Mouse (Mus musculus) induced T-regulatory cell, adult 2 months (primary cell): ENCODE data around the gene Slc5a3.
A peak's percentile ranks its signal among the peaks of the same experiment; 100 is the strongest.

ENCODE experiments used
- DNase-seq: peaks from one replicate; pipeline ENCODE4 v3.0.0-alpha.2; 2012; ENCODE audit warnings: low read depth

The Slc5a3 gene

DNA sequence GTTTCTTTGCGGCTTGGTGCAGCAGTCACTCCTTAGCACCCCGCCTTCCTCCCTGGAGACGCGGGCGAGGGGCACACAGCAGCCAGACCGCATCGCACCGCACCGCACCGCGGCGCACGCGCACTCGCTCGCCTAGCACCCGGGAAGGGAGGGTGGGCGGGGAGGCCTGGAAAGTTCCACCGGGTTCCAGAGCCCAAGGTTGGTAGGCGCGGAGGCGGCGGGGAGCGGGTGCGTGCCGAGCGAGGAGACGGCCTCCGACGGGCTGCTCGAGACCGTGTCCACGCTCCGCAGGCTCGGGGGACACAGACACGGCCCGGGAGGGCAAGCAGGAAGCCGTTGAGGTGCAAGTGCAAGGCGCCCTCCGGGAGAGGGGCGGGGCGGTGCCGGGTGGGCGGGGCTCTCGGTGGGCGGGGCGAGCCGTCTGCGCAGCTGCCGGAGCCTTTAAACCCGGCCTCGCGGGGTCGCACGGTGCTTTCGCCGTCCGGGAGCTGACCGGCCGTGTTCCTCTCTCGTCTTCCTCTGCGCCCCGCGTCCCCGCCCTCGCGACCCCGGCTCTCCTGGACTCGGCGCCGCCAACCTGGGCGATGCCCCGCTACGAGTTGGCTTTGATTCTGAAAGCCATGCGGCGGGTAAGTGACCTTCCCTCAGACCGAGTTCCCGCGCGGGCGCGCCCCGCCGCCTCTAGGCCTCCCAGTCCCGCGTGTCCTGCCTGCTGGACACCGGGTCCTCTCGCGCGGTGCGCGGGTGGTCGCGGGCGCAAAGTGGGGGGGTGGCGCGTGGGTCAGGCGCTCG lies at the start of gene Slc5a3, which contains the start of the genes Mrps6 and Gm49711:
Slc5a3 (plus strand) TSS at position 471 of the 792 bp plus-strand sequence.
Mrps6 (plus strand) TSS at position 419 of the 792 bp plus-strand sequence.
Gm49711 (plus strand) TSS at position 465 of the 792 bp plus-strand sequence.
- peak; percentile 91 for DNase-seq

DNA sequence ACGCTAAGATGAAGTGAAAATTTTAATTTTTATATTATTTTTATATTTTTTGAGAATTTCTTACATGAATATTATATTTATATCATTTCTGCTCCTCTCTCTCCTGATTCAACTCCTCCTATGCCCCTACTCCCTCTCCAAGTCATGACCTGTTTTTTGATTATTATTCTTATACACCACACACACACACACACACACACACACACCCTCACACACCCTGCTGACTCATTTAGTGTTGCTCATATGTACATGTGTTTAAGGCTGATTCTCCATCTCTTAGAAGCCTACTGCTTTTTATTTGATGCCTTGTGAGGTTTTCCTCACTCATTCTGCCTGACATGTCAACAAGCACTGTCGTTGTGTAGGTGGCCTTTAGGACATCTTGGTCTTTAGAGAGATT lies 48.5 kb upstream of the Slc5a3 start:
- DNase-seq, result no peak

DNA sequence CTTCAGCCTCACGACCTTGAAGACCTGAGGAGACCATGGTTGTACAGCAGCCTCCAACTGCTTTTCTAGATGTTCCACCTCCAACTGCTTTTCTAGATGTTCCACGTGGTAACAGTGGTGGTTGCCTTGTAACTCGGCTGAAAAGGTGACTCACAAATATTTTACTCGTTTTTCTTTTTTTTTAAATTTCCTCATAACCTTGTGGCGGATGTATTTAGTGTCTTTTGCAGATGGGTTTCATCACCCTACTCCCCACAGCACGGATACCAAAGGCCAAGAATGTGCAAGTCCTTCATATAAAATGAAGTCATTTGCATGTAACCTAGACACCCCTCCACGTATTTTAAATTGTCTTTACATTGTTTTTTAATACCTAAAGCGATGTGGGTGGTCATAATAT lies 41.3 kb upstream of the Slc5a3 start:
- DNase-seq, result no peak

DNA sequence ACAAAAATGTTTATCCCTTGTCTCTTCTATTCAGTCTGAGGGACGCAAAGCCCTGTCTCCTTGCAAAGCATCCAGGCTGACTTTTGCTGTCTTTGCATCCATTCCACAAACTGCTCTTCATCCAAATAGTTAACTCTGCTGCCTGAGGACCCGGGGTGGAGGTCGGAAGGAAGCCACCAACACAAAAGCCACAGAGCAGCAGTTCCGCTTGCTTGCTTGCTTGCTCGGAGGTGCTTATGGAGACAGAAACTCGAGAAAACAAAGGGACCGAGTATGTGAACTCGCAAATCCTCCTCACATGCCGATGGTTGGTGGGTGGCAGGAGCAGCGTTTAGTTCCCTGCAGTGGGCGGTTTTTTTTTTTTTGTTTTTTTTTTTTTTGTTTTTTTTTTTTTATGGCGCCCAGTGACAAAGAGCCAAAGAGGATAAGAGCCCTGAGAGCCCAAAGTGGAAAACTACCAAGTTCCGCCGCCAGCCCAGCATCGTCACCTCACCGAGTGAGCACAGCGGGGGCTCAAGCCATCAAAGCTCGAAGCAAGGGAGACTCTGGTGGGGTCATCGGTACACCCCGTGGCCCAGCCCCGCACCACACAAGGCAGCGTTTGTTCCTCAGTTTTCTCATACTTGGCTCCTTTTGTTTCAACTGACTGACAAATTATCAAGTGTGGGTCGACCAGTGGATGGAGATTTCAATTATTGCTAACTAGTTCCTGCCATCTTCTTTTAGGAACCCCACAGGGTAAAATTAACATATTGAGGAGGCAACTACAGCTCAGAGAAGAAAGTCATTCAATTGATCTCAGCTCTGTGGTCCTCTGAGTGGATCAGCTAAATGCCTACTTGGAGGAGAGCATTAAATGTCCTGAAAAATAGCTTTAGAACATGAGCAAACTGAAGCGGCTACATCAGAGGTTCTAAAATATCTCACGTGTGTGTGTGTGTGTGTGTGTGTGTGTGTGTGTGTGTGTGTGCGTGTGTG lies 38.7 kb upstream of the Slc5a3 start:
- peak; percentile 64 for DNase-seq

DNA sequence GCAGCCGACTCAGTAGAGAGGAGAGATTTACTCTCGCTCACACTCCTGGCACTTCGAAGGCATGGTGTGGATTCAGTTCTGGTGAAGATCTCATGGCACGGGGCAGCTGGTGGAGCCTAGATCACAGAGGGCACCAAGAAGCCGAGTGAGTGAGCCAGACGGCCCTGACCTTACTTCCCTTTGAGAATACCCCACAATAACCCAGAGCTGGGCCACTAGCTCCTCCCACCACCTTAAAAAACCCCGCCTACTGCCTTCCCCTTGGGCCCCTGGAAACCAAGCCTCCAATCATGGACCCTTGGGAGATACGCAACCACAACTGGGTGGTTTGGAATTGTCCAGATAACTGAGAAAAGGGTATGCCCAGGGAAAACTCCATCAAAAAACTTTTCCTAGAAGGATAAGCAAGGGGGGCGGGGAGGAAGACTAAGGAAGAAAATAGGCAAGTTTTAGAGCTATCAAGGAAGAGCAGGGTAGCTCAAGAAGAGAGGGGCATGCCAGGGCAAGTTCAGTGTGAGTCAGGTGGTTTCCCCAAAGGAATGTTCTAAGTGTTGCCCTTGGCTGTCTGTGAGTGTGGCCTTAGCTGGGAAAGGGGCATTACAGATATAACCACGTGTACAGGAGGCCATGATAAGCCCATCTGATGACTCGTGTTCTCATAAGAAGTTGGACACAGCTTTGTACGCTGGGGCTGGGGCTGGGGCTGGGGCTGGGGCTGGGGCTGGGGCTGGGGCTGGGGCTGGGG lies 36.3 kb upstream of the Slc5a3 start:
- no peak for DNase-seq

DNA sequence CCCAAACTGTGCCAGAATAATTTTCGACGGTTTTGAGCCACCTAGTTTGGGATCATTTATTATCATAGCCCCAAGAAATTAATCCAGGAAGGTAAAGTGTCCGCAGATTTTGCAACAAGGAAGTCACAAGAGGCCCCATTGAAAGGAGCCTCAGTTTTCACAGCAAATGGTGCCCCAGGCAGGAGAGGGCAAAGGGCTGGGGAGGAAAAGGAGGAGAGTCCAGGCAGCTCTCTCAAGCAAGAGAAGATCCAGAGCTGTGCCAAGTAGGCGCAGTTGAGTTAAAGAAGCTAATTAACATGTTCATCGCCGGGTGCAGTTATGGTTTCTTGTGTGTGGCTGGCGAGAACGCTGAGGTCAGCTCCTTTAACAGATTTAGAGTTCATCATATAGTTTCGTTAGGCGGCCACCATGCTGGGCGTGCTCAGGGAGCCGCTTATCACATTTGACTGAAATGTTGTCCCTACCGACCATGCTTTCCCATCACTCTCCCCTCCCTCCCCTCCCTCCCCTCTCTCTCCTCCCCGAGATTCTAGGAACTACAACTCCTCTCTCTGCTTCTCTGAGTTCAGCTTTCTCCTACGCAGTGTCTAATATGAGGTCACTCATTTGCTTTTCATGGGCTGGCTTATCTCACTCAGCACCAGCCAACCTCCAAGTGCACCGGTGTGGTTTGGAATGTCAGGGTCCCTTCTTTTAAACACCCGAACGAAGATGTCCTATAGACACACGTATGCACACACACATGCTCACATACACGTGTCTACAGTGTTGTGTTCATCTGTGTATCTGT lies 35.4 kb upstream of the Slc5a3 start:
- no peak for DNase-seq

DNA sequence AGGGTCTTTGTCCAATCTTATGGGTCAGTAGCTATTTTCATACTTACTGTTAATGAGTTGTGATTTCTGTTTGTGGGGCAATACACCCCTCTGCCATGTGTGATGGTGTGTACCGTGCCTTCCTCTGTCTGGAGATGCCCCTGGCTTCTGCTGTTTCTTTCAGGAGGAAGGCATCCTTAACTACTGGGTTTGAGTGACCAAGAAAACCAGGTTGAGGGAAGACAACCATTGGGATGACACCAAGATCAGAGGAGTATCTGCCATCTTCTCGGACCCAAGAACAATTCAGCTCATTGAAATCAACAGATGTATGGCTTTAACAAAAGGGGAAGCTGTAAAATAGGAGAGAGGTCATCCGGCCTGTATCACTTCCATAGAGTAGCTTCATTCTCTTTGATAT lies 24.8 kb upstream of the Slc5a3 start:
- DNase-seq, result no peak

DNA sequence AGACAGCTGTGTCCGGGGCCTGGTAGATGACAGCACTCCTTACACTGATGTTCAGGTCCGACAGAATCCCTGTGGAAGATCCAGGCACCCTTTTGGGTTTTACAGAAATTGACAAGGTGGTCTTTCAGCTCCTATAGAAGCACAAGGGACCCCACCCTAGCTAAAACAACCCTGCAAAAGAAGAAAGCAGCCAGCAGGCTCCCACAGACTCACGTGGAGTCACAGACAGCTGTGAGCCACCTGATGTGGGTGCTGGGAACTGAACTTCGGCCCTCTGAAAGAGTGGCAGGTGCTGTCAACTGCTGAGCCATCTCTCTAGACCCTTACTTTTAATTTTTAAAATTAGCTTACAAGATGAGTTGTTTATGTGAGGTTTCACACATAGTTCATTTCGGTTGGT lies 23.4 kb upstream of the Slc5a3 start:
- no peak for DNase-seq

DNA sequence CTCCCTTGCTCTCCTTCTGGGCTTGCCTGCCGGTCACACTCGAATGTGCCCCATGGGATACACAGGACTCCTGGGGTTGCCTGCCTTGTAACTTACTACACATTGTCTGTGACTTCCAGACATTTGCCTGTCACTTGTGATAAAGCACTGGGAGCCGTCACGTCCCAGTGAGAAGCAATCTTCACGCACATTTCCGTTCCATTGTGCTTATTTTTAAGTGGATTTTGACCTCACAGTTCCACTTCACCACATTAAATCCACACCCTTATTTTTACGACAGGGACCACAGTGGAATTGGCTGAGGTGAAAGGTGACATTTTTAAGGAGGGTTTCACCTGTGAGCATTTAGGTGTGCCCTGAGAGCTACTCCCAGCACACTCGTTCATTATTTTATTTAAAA lies 21.4 kb upstream of the Slc5a3 start:
- no peak for DNase-seq

DNA sequence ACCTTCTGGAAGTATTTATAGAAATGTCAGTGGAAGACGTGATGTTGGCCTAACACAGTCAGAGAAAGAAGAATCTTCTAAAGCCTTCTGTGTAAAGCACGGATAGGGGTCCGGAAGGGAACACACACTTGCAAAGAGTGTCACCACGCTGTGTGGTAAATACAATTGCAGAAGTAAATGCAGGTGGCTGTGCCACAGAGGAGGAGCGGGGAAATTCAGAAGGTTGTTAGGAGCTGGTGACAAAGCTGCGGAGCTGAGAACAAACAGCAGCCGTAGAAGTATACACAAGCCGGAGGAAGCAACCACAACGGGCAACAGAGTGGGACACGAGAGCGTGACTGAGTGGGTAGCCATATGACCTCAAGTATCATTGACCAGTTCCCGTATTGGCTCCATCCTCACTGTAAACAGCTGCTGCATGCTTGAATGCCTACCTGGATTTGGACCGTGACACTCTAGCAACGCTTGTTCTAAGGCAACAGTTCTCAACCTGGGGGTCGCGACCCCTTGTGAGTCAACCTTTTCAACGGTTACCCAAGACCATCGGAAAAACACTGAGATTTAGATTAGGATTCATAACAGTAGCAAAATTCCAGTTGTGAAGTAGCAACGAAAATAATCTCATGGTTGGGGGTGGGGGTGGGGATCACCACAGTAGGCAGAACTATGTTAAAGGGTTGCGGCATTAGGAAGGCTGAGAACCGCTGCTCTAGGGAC lies 20.1 kb upstream of the Slc5a3 start:
- no peak for DNase-seq

DNA sequence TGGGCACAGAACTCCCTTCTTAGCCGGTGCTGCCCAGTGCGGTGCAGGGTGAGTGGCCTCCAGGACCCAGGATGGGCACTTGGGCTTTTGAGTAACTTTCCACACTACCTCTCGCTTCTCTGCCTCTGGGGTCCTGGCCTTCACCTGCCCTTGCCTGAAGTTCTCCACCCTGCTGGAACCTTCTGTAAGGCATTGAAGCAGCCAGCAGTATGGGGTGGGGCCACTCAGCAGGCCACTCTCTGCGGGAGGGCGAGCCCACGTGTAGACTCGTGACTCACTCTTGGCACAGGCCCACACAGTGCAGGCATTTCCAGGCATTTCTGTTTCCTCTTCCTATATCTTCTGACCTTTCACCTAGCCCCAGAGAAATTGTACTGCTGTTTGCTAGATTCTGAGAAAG lies 18.7 kb upstream of the Slc5a3 start:
- no peak for DNase-seq

DNA sequence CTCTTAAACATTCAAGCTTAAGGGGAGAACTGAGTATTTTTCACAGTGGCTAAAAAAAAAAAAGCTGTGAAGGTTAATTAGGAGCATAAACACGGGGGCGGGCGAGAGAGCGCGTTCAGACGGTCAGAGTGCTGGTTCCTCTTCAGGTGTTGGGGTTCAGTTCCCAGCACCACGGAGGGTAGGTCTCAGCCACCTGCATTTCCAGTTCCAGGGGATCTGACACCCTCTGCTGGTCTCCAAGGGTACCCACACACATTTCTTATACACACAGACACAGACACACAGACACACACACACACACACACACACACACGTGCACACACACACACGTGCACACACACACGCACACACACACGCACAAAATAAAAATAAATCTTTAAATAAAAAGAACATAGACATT lies 18.2 kb upstream of the Slc5a3 start:
- no peak for DNase-seq

DNA sequence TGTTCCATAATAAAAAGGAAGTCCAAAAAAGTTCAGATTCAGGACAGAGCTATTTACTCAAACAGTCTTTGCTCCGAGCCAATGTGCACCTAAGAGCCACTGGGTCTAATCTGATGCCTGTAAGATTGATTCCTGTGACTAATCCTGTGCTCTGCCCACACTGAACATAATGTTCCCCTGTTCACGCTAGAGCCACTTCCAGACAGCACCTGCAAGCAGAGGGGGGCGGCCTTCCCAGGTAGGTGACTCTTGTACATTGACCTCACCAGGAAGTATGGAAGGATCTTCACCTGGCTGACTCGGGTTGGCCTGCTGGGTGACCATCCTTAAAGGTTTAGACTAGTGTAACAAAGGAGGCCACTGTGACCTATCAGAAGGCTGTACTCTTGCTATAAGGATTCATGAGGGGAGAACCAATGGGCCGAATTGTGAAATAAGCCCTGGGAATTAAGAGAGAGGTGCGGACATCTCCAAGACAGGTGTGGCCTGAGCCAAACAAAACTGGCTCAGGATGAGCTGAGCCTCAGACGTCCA lies 6.3 kb upstream of the Slc5a3 start:
- no peak for DNase-seq

DNA sequence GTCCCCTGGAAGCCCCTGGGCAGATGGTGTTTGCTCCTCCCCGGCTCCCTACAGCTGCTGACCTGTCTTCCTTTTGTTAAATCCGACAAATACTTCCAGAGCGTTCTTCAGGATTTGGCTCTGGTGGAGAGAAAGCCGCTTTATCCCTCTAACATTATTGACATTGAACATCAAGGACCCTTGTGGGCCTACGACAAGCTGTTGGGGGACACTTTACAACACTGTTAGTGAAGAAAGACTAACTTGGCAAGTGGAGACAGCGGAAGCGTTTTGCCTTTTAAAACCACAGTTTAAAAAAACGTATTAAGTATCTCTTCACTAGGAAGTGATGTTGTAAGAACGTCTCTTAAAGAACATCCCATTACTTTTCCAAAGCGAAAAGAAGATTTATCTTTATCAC lies 5.6 kb upstream of the Slc5a3 start:
- DNase-seq, result no peak

DNA sequence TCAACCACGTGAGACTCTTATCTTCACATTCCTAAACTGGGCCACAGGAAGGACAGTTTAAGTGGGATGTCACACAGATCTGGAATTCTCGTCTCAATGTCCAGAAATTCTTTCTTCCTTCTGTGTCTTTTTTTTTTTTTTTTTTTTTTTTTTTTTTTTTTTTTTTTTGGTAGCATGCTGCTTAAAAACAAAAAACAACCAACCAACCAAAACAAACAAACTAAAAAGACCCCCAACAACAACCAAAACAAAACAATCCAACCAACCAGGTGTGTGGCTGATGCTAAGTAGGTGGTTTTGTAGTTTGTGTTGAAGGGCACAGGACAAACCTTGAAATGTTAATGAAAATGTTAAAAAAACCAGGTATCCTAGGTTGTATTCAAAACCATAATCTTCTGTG lies 1.4 kb upstream of the Slc5a3 start:
- DNase-seq, result no peak

DNA sequence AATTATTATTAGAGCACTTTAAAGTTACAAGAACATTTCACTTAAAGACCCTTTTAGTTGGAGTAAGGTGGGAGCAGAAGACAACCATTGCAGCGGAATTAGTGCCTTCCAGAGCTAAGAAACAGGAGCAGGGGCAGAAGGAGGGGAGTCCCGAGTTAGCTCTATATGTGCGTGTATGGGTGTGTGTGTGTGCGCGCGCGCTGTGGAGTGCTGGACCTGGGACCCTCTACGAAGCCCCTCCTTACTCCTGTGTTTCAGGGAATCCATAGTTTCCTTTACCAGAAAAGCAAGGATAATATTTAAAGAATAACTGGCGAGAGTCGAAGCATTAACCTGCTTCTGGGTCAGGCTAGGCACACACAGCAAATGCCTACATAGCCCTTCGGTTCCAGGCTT lies 668 bp upstream of the Slc5a3 start:
- no peak for DNase-seq

DNA sequence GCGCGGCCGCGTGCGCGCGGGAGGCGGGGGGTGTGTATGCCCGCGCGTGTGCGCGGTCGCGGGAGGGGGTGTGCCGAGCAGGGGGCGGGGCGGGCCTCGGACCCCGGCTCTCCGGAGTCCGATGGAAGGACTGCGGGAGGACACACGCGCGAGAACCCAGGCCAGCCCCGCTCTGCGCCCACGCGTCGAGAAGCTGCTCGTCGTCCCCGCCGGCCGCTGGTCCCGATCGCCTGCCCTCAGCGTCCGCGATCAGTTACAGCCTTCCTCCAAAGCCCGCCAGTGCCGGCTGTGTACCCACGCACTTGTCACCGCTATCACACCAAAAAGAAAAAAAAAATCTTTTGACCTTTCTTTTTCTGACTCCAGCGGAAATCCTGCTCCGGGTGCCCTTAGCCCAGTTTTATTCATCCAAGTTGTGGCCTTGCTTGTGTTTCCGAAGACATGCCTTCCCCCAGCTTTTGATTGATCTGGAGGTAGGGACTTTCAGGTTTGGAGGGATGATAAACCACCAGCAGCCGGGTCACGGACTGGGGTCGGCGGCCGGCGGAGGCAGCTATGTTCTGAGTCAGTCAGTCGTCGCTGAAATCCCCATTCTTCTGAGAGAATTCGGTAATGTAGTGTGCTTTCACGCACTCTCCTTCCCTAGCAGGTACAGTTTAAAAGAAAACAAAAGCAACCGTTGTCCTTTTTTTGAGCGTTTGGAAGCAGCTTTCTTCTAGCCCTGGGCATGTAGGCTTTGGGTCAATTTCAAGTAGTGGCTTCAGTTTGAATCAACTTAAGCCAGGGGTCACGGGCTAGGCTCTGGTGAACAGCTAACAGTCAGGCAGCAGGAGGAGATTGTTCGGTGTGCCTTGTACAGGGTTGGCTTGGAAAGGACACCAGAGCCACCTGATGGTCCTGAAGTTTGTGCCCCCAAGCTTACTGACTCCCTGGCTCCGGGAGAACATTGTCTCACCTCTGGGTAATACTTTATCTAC lies 810 bp downstream of the Slc5a3 start:
- DNase-seq, result peak; percentile 78

DNA sequence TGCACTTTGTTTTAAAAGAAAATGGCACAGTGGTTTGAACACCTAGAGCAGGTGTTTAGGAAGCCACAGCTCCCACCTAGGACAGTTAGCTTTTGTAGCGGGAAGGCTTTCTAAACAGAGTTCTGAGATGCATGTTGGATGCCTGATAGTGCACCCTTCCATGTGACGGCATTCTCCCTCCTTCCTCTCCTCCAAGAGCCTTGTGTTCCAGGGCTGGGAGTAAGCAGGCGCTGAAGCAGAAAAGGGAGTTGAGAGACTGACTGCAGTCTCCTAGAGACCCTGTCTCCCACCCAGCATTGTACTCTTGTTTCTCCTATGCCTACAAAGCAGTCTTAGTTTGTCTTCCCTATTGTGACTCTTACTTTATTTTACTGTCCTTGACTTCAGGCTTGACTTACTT lies 2.1 kb downstream of the Slc5a3 start:
- DNase-seq, result no peak

DNA sequence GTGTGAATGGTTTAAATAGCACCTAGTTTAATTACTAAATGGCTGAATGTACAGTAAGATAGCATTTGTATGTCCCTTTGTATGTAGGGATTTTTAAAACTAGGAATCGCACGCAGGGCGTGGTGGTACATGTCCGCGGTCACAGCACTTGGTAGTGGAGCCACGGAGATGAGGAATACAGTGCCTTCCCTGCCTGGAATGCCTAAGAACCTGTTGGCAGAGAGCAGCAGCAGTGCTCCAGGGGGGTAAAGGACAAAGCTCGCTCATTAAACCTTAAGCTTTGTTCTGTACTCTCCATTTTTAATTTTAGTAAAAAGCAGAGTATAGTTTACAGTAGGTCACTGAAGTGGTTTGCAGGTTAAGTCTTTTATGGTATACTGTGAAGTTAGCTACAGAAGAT lies 3.5 kb downstream of the Slc5a3 start:
- DNase-seq, result no peak
